Mouse (Mus musculus) heart, postnatal 0 days (tissue): ENCODE measurements around the gene Zfp36l3. TPM values are rescaled to one million over a fixed set of nuclear protein-coding genes. Genes with fewer than 3 reads are reported as not detected.

ENCODE experiments used
- ATAC-seq: fragments of 200-750 bp; cut with Nextera tagmentation; 2 replicates; pipeline ENCODE4 v1.8.0; 2017; ENCODE audit warnings: low read depth, moderate number of reproducible peaks, moderate library complexity; ENCODE audit not compliant: insufficient read depth
- DNase-seq: peaks from one replicate; pipeline ENCODE4 v3.0.0-alpha.2; 2016; ENCODE audit warnings: low spot score
- H3K27ac ChIP-seq: fragments of 300-500 bp; sonication (generic); 2 replicates; pipeline ENCODE4 v1.5.1; 2014; ENCODE audit warnings: low read depth, mild to moderate bottlenecking
- H3K27me3 ChIP-seq: fragments of 300-500 bp; sonication (generic); 2 replicates; pipeline ENCODE4 v1.6.1; 2014; ENCODE audit warnings: low read length, mixed read lengths; ENCODE audit not compliant: control insufficient read depth, insufficient read depth
- H3K36me3 ChIP-seq: fragments of 300-500 bp; sonication (generic); replicated peaks from 2 replicates; pipeline ENCODE4 v1.6.1; 2014; ENCODE audit warnings: low read length, mixed read lengths; ENCODE audit not compliant: control insufficient read depth, insufficient read depth
- H3K4me1 ChIP-seq: fragments of 300-500 bp; sonication (generic); 2 replicates; pipeline ENCODE4 v1.6.1; 2014; ENCODE audit warnings: antibody characterized with exemption; ENCODE audit not compliant: control insufficient read depth, insufficient read depth
- H3K4me2 ChIP-seq: fragments of 300-500 bp; sonication (generic); 2 replicates; pipeline ENCODE4 v1.6.1; 2014; ENCODE audit warnings: low read depth, mild to moderate bottlenecking, low read length, moderate library complexity
- H3K4me3 ChIP-seq: fragments of 300-500 bp; sonication (generic); 2 replicates; pipeline ENCODE4 v1.5.1; 2014; ENCODE audit warnings: low read depth, low read length
- H3K9ac ChIP-seq: fragments of 300-500 bp; sonication (generic); replicated peaks from 2 replicates; pipeline ENCODE4 v1.6.1; 2014; ENCODE audit warnings: low read depth, low read length, mixed read lengths
- H3K9me3 ChIP-seq: fragments of 300-500 bp; sonication (generic); replicated peaks from 2 replicates; pipeline ENCODE4 v1.6.1; 2016; ENCODE audit warnings: low read length; ENCODE audit not compliant: control insufficient read depth
- CTCF ChIP-seq: IDR thresholded peaks from 2 replicates; pipeline ENCODE4 v1.5.1; 2016; ENCODE audit warnings: antibody characterized with exemption, control low read depth, low read depth
- EP300 ChIP-seq: IDR thresholded peaks from 2 replicates; pipeline ENCODE4 v1.6.1; 2016; ENCODE audit warnings: antibody characterized with exemption, low read depth
- WGBS: fragments of 180-500 bp; shearing (Covaris S2); extraction: QIAGEN DNeasy Blood & Tissue Kit; methylation state at CpG from one replicate; pipeline ENCODE4 v1.1.7; 2014; 5-methylcytosine and 5-hydroxymethylcytosine counted together
- polyA plus RNA-seq: library from polyadenylated mRNA; unstranded; fragments of >200 nt; fragmentation: Nextera tagmentation; extraction: Ambion mirVana; gene quantifications from 2 replicates; pipeline ENCODE4 v1.2.1, GENCODE M21; 2015
- total RNA-seq: library from RNA; depleted of rRNA; stranded (reverse); fragments of >200 nt; gene quantifications from 2 replicates; pipeline ENCODE4 v1.2.3, GENCODE M21; 2014; ENCODE audit warnings: low replicate concordance; rRNA removed

The Zfp36l3 gene
- total and polyA plus RNA-seq, 2 experiments from 2014 or later, result not detected

DNA sequence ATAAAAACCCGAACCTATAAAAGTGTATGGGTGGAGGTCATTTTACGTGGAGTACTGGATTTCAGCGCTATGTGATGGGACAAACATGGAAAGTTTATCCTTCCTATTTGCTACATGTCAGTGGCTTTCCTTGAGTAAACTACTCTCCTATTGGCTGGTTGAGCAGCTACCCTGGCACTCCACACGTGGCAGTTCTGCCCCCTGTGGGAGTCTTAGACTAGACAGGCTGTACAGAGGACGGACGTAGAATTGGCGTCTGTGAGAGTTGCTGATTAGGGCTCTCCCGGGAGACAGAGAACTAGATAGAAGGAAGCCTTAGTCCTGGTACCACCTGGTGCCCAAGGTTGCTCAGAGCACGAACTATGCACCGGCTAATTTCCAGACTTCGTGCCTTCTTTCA, 51.6 kb downstream of the Zfp36l3 start, which contains the start of gene 4930502E18Rik:
TSS of gene 4930502E18Rik (plus strand) at position 231 of the 400 bp plus-strand sequence.
- H3K9ac ChIP-seq, result no peak within 1 kb of the TSS
- H3K4me1 ChIP-seq, result no peaks in the 10 kb centered on the region
- TF ChIP-seq EP300 (no peak), CTCF (no peak)
- DNase-seq (no peak), ATAC-seq (no peak)
- H3K27ac ChIP-seq, result no peak within 1 kb of the TSS
- no peaks in the 10 kb centered on the region for H3K36me3 ChIP-seq
- 67% methylated on average over 11 of the region's 11 CpGs for WGBS
- H3K4me3 ChIP-seq, result no peak within 1 kb of the TSS
- H3K9me3 ChIP-seq, result no peaks in the 10 kb centered on the region
- no peak within 1 kb of the TSS for H3K4me2 ChIP-seq
- H3K27me3 ChIP-seq, result no peaks in the 10 kb centered on the region

Other genes starting within 250 kb of the Zfp36l3 start
- 17.5 and 44.5 TPM in 2 replicates for gene Rtl8c, start 168.4 kb downstream of the Zfp36l3 start, total RNA-seq
- 30.9 and 33.7 TPM in 2 replicates for gene Rtl8c, start 168.4 kb downstream of the Zfp36l3 start, polyA plus RNA-seq
- gene Gm14597, start 167.4 kb downstream of the Zfp36l3 start, total RNA-seq, result not detected in 2 replicates
- not detected in 2 replicates for gene Gm14597, start 167.4 kb downstream of the Zfp36l3 start, polyA plus RNA-seq
- gene Rtl8a, start 132.7 kb downstream of the Zfp36l3 start, total RNA-seq, result 121 and 177 TPM in 2 replicates
- gene Rtl8a, start 132.7 kb downstream of the Zfp36l3 start, polyA plus RNA-seq, result 121 and 122 TPM in 2 replicates
- gene Rtl8b, start 106.0 kb downstream of the Zfp36l3 start, total RNA-seq, result 191 and 261 TPM in 2 replicates
- gene Rtl8b, start 106.0 kb downstream of the Zfp36l3 start, polyA plus RNA-seq, result 97.1 and 102 TPM in 2 replicates
- not detected in 2 replicates for gene 4930502E18Rik, start 51.6 kb downstream of the Zfp36l3 start, total RNA-seq
- 0.11 and 0.34 TPM in 2 replicates for gene 4930502E18Rik, start 51.6 kb downstream of the Zfp36l3 start, polyA plus RNA-seq
- gene 1700013H16Rik, start 18.6 kb downstream of the Zfp36l3 start, total RNA-seq, result not detected in 2 replicates
- gene 1700013H16Rik, start 18.6 kb downstream of the Zfp36l3 start, polyA plus RNA-seq, result not detected in 2 replicates
- 0.08 TPM in 1 of 2 replicates, not detected in the other for gene Xlr, start 21.3 kb upstream of the Zfp36l3 start, total RNA-seq
- gene Xlr, start 21.3 kb upstream of the Zfp36l3 start, polyA plus RNA-seq, result 4.3 and 5.1 TPM in 2 replicates